Mouse (Mus musculus): ENCODE measurements around the gene Ephb4.

DNA sequence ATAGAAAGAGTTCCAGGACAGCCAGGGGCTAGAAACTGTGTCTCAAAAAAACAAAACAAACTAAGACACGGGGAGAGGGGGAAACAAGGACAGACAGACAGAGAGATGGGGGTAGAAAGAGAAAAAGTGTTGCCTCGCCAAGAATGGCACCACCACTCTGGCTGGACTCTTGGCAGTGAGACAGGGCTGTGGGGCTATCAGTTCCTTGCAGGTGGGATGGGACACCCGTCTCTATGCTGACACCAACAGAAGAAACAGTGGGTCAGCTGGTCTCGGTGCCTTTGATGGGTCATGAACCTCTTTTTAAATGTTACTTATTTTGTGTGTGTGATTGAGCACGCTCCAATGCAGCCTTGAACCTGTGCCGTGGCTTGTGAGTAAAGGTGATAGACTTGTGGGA, 9.7 kb upstream of the Ephb4 start:
- TF ChIP-seq GATA1 (IDR thresholded peaks at IDR 0.05; ENCODE audit: borderline replicate concordance, low read length) (no peak), FLI1 (IDR thresholded peaks at IDR 0.05; ENCODE audit: low read length) (no peak)
